Mouse (Mus musculus) MEL (cell line): ENCODE data around the gene Agfg2. TPM values are rescaled to one million over a fixed set of nuclear protein-coding genes. Genes with fewer than 3 reads are reported as not detected.

Experiments used
- DNase-seq: peaks from one replicate; pipeline ENCODE4 v3.0.0; 2011; ENCODE audit warnings: low read depth, low spot score
- H3K27ac ChIP-seq: 2 replicates; pipeline ENCODE4 v1.5.1; 2012; ENCODE audit warnings: low read depth, mild to moderate bottlenecking, control low read depth, low read length, moderate library complexity; ENCODE audit not compliant: control insufficient read depth
- H3K27me3 ChIP-seq, 2 experiments: fragments of 150-350 bp in 1 of 2; sonication (generic) in 1 of 2; 2 replicates each; pipeline ENCODE4 v1.6.1; 2012; ENCODE audit warnings: low read length in 2 of 2, mild to moderate bottlenecking in 2 of 2, improper control_type of control experiment in 1 of 2, moderate library complexity in 1 of 2; ENCODE audit not compliant: insufficient read depth in 2 of 2, control insufficient read depth in 1 of 2
- H3K36me3 ChIP-seq, 2 experiments: 2 replicates each; pipeline ENCODE4 v1.6.1; 2012 to 2014; ENCODE audit warnings: low read length in 2 of 2, improper control_type of control experiment in 1 of 2, inconsistent platforms in 1 of 2, mild to moderate bottlenecking in 1 of 2; ENCODE audit not compliant: insufficient read depth in 2 of 2, control insufficient read depth in 1 of 2
- H3K4me1 ChIP-seq, 2 experiments: fragments of 150-350 bp in 1 of 2; sonication (generic) in 1 of 2; 2 replicates each; pipeline ENCODE4 v1.6.1; 2012; ENCODE audit warnings: low read length in 2 of 2, improper control_type of control experiment in 1 of 2, mild to moderate bottlenecking in 1 of 2; ENCODE audit not compliant: insufficient read depth in 2 of 2, control insufficient read depth in 1 of 2
- H3K4me3 ChIP-seq, 2 experiments: fragments of 150-350 bp in 1 of 2; sonication (generic) in 1 of 2; 2 replicates each; pipeline ENCODE4 v1.5.1; 2012; ENCODE audit warnings: low read depth in 2 of 2, low read length in 2 of 2, mild to moderate bottlenecking in 2 of 2, moderate library complexity in 2 of 2, control low read depth in 1 of 2, improper control_type of control experiment in 1 of 2; ENCODE audit not compliant: control insufficient read depth in 1 of 2, insufficient read depth in 1 of 2
- H3K79me2 ChIP-seq: 2 replicates; pipeline ENCODE4 v1.6.1; 2012; ENCODE audit warnings: mild to moderate bottlenecking, low read length, moderate library complexity; ENCODE audit not compliant: control insufficient read depth, poor library complexity, insufficient read depth
- H3K9ac ChIP-seq: 2 replicates; pipeline ENCODE4 v1.6.1; 2012; ENCODE audit warnings: low read depth, mild to moderate bottlenecking, control low read depth, low read length, moderate library complexity; ENCODE audit not compliant: control insufficient read depth, poor library complexity, severe bottlenecking
- H3K9me3 ChIP-seq: fragments of 150-350 bp; sonication (generic); replicated peaks from 2 replicates; pipeline ENCODE4 v1.6.1; 2012; ENCODE audit warnings: mild to moderate bottlenecking, low read length, improper control_type of control experiment, moderate library complexity; ENCODE audit not compliant: insufficient read depth
- BHLHE40 ChIP-seq: IDR thresholded peaks from 2 replicates; pipeline ENCODE4 v1.6.1; 2012; ENCODE audit warnings: low read depth, mild to moderate bottlenecking, inconsistent platforms, low read length, improper control_type of control experiment, borderline replicate concordance
- CHD2 ChIP-seq: IDR thresholded peaks from 2 replicates; pipeline ENCODE4 v1.6.1; 2011; ENCODE audit warnings: low read length, improper control_type of control experiment
- CTCF ChIP-seq, 3 experiments: IDR thresholded peaks in 2 of 3; conservative IDR thresholded peaks in 1 of 3; 2 replicates each; pipeline ENCODE4 v1.5.1; 2011 to 2012; ENCODE audit warnings: low read length in 3 of 3, low read depth in 2 of 3, mild to moderate bottlenecking in 2 of 3, improper control_type of control experiment in 1 of 3, inconsistent platforms in 1 of 3, mixed read lengths in 1 of 3, moderate library complexity in 1 of 3; ENCODE audit not compliant: control insufficient read depth in 1 of 3, insufficient read depth in 1 of 3, poor library complexity in 1 of 3, severe bottlenecking in 1 of 3
- E2F4 ChIP-seq: IDR thresholded peaks from 2 replicates; pipeline ENCODE4 v1.6.1; 2011; ENCODE audit warnings: low read depth, low read length, improper control_type of control experiment, borderline replicate concordance
- ELF1 ChIP-seq: IDR thresholded peaks from 2 replicates; pipeline ENCODE4 v1.6.1; 2014; ENCODE audit warnings: low read depth, mild to moderate bottlenecking, inconsistent platforms, low read length, improper control_type of control experiment, moderate library complexity
- ETS1 ChIP-seq: IDR thresholded peaks from 2 replicates; pipeline ENCODE4 v1.6.1; 2012; ENCODE audit warnings: low read depth, mild to moderate bottlenecking, inconsistent platforms, low read length, improper control_type of control experiment, moderate library complexity
- GABPA ChIP-seq: IDR thresholded peaks from 2 replicates; pipeline ENCODE4 v1.6.1; 2012; ENCODE audit warnings: low read depth, mild to moderate bottlenecking, inconsistent platforms, low read length, improper control_type of control experiment, moderate library complexity
- GATA1 ChIP-seq: IDR thresholded peaks from 2 replicates; pipeline ENCODE4 v1.6.1; 2011; ENCODE audit warnings: low read depth, low read length, improper control_type of control experiment
- HCFC1 ChIP-seq: IDR thresholded peaks from 2 replicates; pipeline ENCODE4 v1.6.1; 2012; ENCODE audit warnings: low read depth, mild to moderate bottlenecking, inconsistent platforms, low read length, improper control_type of control experiment, moderate library complexity
- KAT2A ChIP-seq: conservative IDR thresholded peaks from 2 replicates; pipeline ENCODE4 v1.6.1; 2012; ENCODE audit warnings: low read depth, low read length, improper control_type of control experiment, inconsistent platforms
- MEF2A ChIP-seq: IDR thresholded peaks from 2 replicates; pipeline ENCODE4 v1.6.1; 2014; ENCODE audit warnings: low read depth, mild to moderate bottlenecking, inconsistent platforms, low read length, improper control_type of control experiment; ENCODE audit not compliant: poor library complexity, insufficient replicate concordance, severe bottlenecking; ENCODE audit errors: extremely low read depth
- MXI1 ChIP-seq: IDR thresholded peaks from 2 replicates; pipeline ENCODE4 v1.6.1; 2011; ENCODE audit warnings: mild to moderate bottlenecking, low read depth, low read length, improper control_type of control experiment
- MYB ChIP-seq: IDR thresholded peaks from 2 replicates; pipeline ENCODE4 v1.6.1; 2011; ENCODE audit warnings: mild to moderate bottlenecking, low read depth, low read length, improper control_type of control experiment
- NELFE ChIP-seq: IDR thresholded peaks from 2 replicates; pipeline ENCODE4 v1.6.1; 2011; ENCODE audit warnings: low read depth, low read length, improper control_type of control experiment
- NRF1 ChIP-seq: IDR thresholded peaks from 2 replicates; pipeline ENCODE4 v1.6.1; 2014; ENCODE audit warnings: low read depth, mild to moderate bottlenecking, inconsistent platforms, low read length, improper control_type of control experiment, moderate library complexity; ENCODE audit not compliant: poor library complexity, insufficient read depth, severe bottlenecking
- POLR2A ChIP-seq, 2 experiments: IDR thresholded peaks; 2 replicates each; pipeline ENCODE4 v1.6.1; 2011 to 2012; ENCODE audit warnings: low read length in 2 of 2, mild to moderate bottlenecking in 2 of 2, control low read depth in 1 of 2, improper control_type of control experiment in 1 of 2, low read depth in 1 of 2, moderate library complexity in 1 of 2; ENCODE audit not compliant: control insufficient read depth in 1 of 2, insufficient read depth in 1 of 2, poor library complexity in 1 of 2
- POLR2AphosphoS2 ChIP-seq: IDR thresholded peaks from 2 replicates; pipeline ENCODE4 v1.6.1; 2011; ENCODE audit warnings: low read length, improper control_type of control experiment
- RAD21 ChIP-seq: IDR thresholded peaks from 2 replicates; pipeline ENCODE4 v1.6.1; 2011; ENCODE audit warnings: mild to moderate bottlenecking, low read depth, low read length, improper control_type of control experiment
- RCOR1 ChIP-seq: IDR thresholded peaks from 2 replicates; pipeline ENCODE4 v1.6.1; 2012; ENCODE audit warnings: low read depth, mild to moderate bottlenecking, inconsistent platforms, low read length, improper control_type of control experiment
- SIN3A ChIP-seq: IDR thresholded peaks from 2 replicates; pipeline ENCODE4 v1.6.1; 2012; ENCODE audit warnings: low read length, improper control_type of control experiment, inconsistent platforms
- TBP ChIP-seq: IDR thresholded peaks from 2 replicates; pipeline ENCODE4 v1.8.0; 2011; ENCODE audit warnings: low read depth, low read length, improper control_type of control experiment
- TCF12 ChIP-seq: IDR thresholded peaks from 2 replicates; pipeline ENCODE4 v1.6.1; 2014; ENCODE audit warnings: low read depth, mild to moderate bottlenecking, inconsistent platforms, low read length, improper control_type of control experiment, moderate library complexity
- USF2 ChIP-seq, 2 experiments: IDR thresholded peaks; 2 replicates each; pipeline ENCODE4 v1.6.1; 2011 to 2012; ENCODE audit warnings: improper control_type of control experiment in 2 of 2, low read length in 2 of 2, borderline replicate concordance in 1 of 2, inconsistent platforms in 1 of 2, low read depth in 1 of 2, mild to moderate bottlenecking in 1 of 2; ENCODE audit not compliant: insufficient read depth in 1 of 2
- ZKSCAN1 ChIP-seq: IDR thresholded peaks from 2 replicates; pipeline ENCODE4 v1.6.1; 2012; ENCODE audit warnings: low read depth, mild to moderate bottlenecking, inconsistent platforms, low read length, improper control_type of control experiment, moderate library complexity
- ZMIZ1 ChIP-seq: IDR thresholded peaks from 2 replicates; pipeline ENCODE4 v1.6.1; 2012; ENCODE audit warnings: low read depth, mild to moderate bottlenecking, inconsistent platforms, low read length, improper control_type of control experiment, moderate library complexity
- ZNF384 ChIP-seq: IDR thresholded peaks from 2 replicates; pipeline ENCODE4 v1.6.1; 2012; ENCODE audit warnings: low read depth, mild to moderate bottlenecking, inconsistent platforms, low read length, improper control_type of control experiment
- polyA plus RNA-seq, 2 experiments: library from polyadenylated mRNA; stranded (reverse) in 1 of 2; unstranded in 1 of 2; fragments of >175 nt in 1 of 2; fragments of >200 nt in 1 of 2; gene quantifications; 2 replicates each; pipeline versions ENCODE4 v1.2.1 to v1.2.4; 2012; ENCODE audit warnings: low replicate concordance in 2 of 2, low read depth in 1 of 2; ENCODE audit not compliant: insufficient read length in 2 of 2, insufficient read depth in 1 of 2, missing spikeins in 1 of 2
- total RNA-seq: library from RNA; depleted of rRNA; stranded (reverse); fragments of 300-350 nt; gene quantifications from 2 replicates; pipeline ENCODE4 v1.2.3, GENCODE M21; 2012; rRNA removed

Agfg2 gene
- total and polyA plus RNA-seq, 3 experiments = 30.0 to 38.9 TPM; not detected in 1

DNA sequence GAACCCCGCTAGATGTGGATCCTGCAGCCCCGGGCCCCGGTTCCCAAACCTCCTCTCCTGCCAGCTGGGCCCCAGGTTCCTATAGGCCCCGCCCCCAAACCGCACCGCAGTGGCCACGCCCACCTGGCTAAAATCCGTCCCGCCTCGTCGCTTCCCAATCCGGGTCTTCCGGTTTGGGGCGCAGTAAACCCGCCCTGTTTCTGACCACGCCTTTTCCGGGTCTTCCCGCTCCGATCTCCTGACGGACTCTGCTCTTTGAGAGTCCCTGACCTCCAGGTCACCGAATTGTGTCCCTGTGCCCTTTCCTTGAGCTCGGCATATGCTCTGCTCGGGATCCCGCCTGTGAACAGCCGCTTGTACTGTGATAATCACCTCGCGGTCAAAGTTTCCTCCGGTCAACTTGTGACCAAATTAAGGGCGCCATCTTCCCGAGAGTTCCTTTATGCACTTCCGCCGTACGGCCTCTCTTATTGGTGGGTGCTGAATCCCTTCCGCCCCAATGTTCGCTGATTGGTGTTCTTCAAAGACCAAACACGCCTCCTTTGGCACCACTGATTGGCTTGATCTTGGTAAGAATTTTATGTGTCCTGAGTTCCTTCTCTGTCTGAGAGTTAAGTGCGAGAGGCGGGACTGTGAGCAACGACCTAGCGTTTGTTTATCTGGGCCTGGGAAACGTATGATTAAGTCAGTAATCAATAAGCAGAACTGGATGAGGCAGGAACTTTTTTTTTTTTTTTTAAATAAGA is 83.7 kb downstream of the Agfg2 start, which contains the start of gene Mospd3:
Gene Mospd3 (minus strand): TSS at position 440 of the 746 bp plus-strand sequence.
- Histone ChIP-seq H3K79me2 (peaks cover 14% of the 10 kb centered on the region), H3K9me3 (no peaks in the 10 kb centered on the region), H3K9ac (peak within 1 kb of the TSS; percentile 98), H3K36me3 (peaks cover 0 to 16% of the 10 kb centered on the region in 2 experiments; a peak in 2 of 4 replicates), H3K27ac (peak within 1 kb of the TSS; percentile 99), H3K4me1 (peaks cover 10 to 30% of the 10 kb centered on the region in 2 experiments), H3K27me3 (no peaks in the 10 kb centered on the region), H3K4me3 (peak within 1 kb of the TSS; percentile 83 to 99)
- DNase-seq = peak; percentile 100
- TF ChIP-seq NRF1 = no peak
- peak; percentile 49; the same call in 1 of the 2 replicates for TF ChIP-seq GATA1
- peak; percentile 95 for TF ChIP-seq ELF1
- peak; percentile 75 for TF ChIP-seq NELFE
- no peak for TF ChIP-seq E2F4
- no peak for TF ChIP-seq CTCF (IDR thresholded peaks at IDR 0.05 in 2 of 3, conservative IDR thresholded peaks at IDR 0.05 in 1 of 3; ENCODE audit: control insufficient read depth in 1 of 3, insufficient read depth in 1 of 3, low read depth in 2 of 3, low read length in 3 of 3, poor library complexity in 1 of 3, severe bottlenecking in 1 of 3)
- TF ChIP-seq POLR2AphosphoS2 = peak; percentile 60; the same call in 1 of the 2 replicates
- TF ChIP-seq RCOR1 = no peak
- TF ChIP-seq ZNF384 = peak; percentile 73; the same call in 1 of the 2 replicates
- TF ChIP-seq BHLHE40 = no peak
- peak; percentile 80 to 87 for TF ChIP-seq POLR2A (IDR thresholded peaks at IDR 0.05; ENCODE audit: control insufficient read depth in 1 of 2, insufficient read depth in 1 of 2, low read depth in 1 of 2, low read length in 2 of 2, poor library complexity in 1 of 2)
- TF ChIP-seq MXI1 = no peak; the same call in 1 of the 2 replicates
- peak; percentile 90 for TF ChIP-seq CHD2
- no peak for TF ChIP-seq GABPA
- peak; percentile 44; the same call in 1 of the 2 replicates for TF ChIP-seq TCF12
- peak; percentile 85 for TF ChIP-seq ZMIZ1
- TF ChIP-seq TBP = peak; percentile 86
- no peak for TF ChIP-seq ZKSCAN1
- TF ChIP-seq RAD21 = no peak
- peak; percentile 76 for TF ChIP-seq SIN3A
- peak; percentile 46; the same call in 1 of the 2 replicates for TF ChIP-seq ETS1
- TF ChIP-seq MEF2A = no peak
- TF ChIP-seq HCFC1 = peak; percentile 93
- TF ChIP-seq KAT2A = peak; percentile 86
- no peak for TF ChIP-seq USF2 (IDR thresholded peaks at IDR 0.05; ENCODE audit: borderline replicate concordance in 1 of 2, insufficient read depth in 1 of 2, low read depth in 1 of 2, low read length in 2 of 2)
- TF ChIP-seq MYB = no peak

Other genes with a start within 250 kb of the Agfg2 start
- gene Zan, start 207.7 kb downstream of the Agfg2 start, total RNA-seq = 0.10 TPM in 1 of 2 replicates, not detected in the other
- gene Zan, start 207.7 kb downstream of the Agfg2 start, polyA plus RNA-seq = under 1 TPM in 1 of 2 experiments, not detected in 1; 0.15 TPM
- gene Pop7, start 182.2 kb downstream of the Agfg2 start, total RNA-seq = 73.8 and 79.8 TPM in 2 replicates
- gene Pop7, start 182.2 kb downstream of the Agfg2 start, polyA plus RNA-seq = 10 to 100 TPM in 1 of 2 experiments, not detected in 1; 61.1 TPM
- gene Gigyf1, start 166.2 kb downstream of the Agfg2 start, total RNA-seq = 5.1 and 6.8 TPM in 2 replicates
- gene Gigyf1, start 166.2 kb downstream of the Agfg2 start, polyA plus RNA-seq = 10 to 100 TPM in 1 of 2 experiments, not detected in 1; 24.6 TPM
- not detected in 2 replicates for gene Epo, start 151.5 kb downstream of the Agfg2 start, total RNA-seq
- not detected for gene Epo, start 151.5 kb downstream of the Agfg2 start, polyA plus RNA-seq
- 531 and 548 TPM in 2 replicates for gene Gnb2, start 151.2 kb downstream of the Agfg2 start, total RNA-seq
- 100 to 1,000 TPM in 1 of 2 experiments, not detected in 1; 550 TPM for gene Gnb2, start 151.2 kb downstream of the Agfg2 start, polyA plus RNA-seq
- 0.15 TPM in 1 of 2 replicates, not detected in the other for gene Actl6b, start 131.2 kb downstream of the Agfg2 start, total RNA-seq
- gene Actl6b, start 131.2 kb downstream of the Agfg2 start, polyA plus RNA-seq = not detected
- gene Tfr2, start 114.9 kb downstream of the Agfg2 start, total RNA-seq = 76.9 and 96.2 TPM in 2 replicates
- 100 to 1,000 TPM in 1 of 2 experiments, not detected in 1; 112 TPM for gene Tfr2, start 114.9 kb downstream of the Agfg2 start, polyA plus RNA-seq
- gene Mospd3, start 83.7 kb downstream of the Agfg2 start, total RNA-seq = 11.9 and 12.4 TPM in 2 replicates
- gene Mospd3, start 83.7 kb downstream of the Agfg2 start, polyA plus RNA-seq = 100 to 1,000 TPM in 1 of 2 experiments, not detected in 1; 144 TPM
- 0.07 and 0.23 TPM in 2 replicates for gene Pcolce, start 70.9 kb downstream of the Agfg2 start, total RNA-seq
- gene Pcolce, start 70.9 kb downstream of the Agfg2 start, polyA plus RNA-seq = under 1 TPM in 1 of 2 experiments, not detected in 1; 0.77 TPM
- gene Fbxo24, start 55.7 kb downstream of the Agfg2 start, total RNA-seq = 0.13 and 0.42 TPM in 2 replicates
- under 1 TPM in 1 of 2 experiments, not detected in 1; 0.46 TPM for gene Fbxo24, start 55.7 kb downstream of the Agfg2 start, polyA plus RNA-seq
- gene Lrch4, start 55.6 kb downstream of the Agfg2 start, total RNA-seq = 9.1 and 9.7 TPM in 2 replicates
- 100 to 1,000 TPM in 1 of 2 experiments, 10 to 100 TPM in 1; 47.0 to 239 TPM for gene Lrch4, start 55.6 kb downstream of the Agfg2 start, polyA plus RNA-seq
- 2.4 and 2.5 TPM in 2 replicates for gene Gm20605, start 55.6 kb downstream of the Agfg2 start, total RNA-seq
- gene Gm20605, start 55.6 kb downstream of the Agfg2 start, polyA plus RNA-seq = 10 to 100 TPM in 1 of 2 experiments, not detected in 1; 12.7 TPM
- gene Sap25, start 43.4 kb downstream of the Agfg2 start, total RNA-seq = 1.9 and 3.0 TPM in 2 replicates
- gene Sap25, start 43.4 kb downstream of the Agfg2 start, polyA plus RNA-seq = 10 to 100 TPM in 1 of 2 experiments, not detected in 1; 22.7 TPM
- gene Irs3, start 39.0 kb downstream of the Agfg2 start, total RNA-seq = 0.10 TPM in 1 of 2 replicates, not detected in the other
- gene Irs3, start 39.0 kb downstream of the Agfg2 start, polyA plus RNA-seq = not detected
- 0.39 and 0.42 TPM in 2 replicates for gene Nyap1, start 56.9 kb upstream of the Agfg2 start, total RNA-seq
- gene Nyap1, start 56.9 kb upstream of the Agfg2 start, polyA plus RNA-seq = 1 to 10 TPM in 1 of 2 experiments, not detected in 1; 1.1 TPM
- gene Tsc22d4, start 61.0 kb upstream of the Agfg2 start, total RNA-seq = 52.7 and 58.3 TPM in 2 replicates
- gene Tsc22d4, start 61.0 kb upstream of the Agfg2 start, polyA plus RNA-seq = 100 to 1,000 TPM in 1 of 2 experiments, not detected in 1; 203 TPM
- 35.0 and 35.8 TPM in 2 replicates for gene Ppp1r35, start 94.1 kb upstream of the Agfg2 start, total RNA-seq
- 10 to 100 TPM in 1 of 2 experiments, not detected in 1; 46.2 TPM for gene Ppp1r35, start 94.1 kb upstream of the Agfg2 start, polyA plus RNA-seq
- 49.1 and 58.7 TPM in 2 replicates for gene Mepce, start 102.9 kb upstream of the Agfg2 start, total RNA-seq
- gene Mepce, start 102.9 kb upstream of the Agfg2 start, polyA plus RNA-seq = 10 to 100 TPM in 1 of 2 experiments, not detected in 1; 74.2 TPM
- gene Zcwpw1, start 103.1 kb upstream of the Agfg2 start, total RNA-seq = 5.6 and 11.1 TPM in 2 replicates
- gene Zcwpw1, start 103.1 kb upstream of the Agfg2 start, polyA plus RNA-seq = 10 to 100 TPM in 1 of 2 experiments, not detected in 1; 16.0 TPM
- gene Pilra, start 151.6 kb upstream of the Agfg2 start, total RNA-seq = 0.36 and 1.5 TPM in 2 replicates
- under 1 TPM in 1 of 2 experiments, not detected in 1; 0.89 TPM for gene Pilra, start 151.6 kb upstream of the Agfg2 start, polyA plus RNA-seq
- gene Pilrb1, start 173.4 kb upstream of the Agfg2 start, total RNA-seq = 4.4 and 12.1 TPM in 2 replicates
- 1 to 10 TPM in 1 of 2 experiments, not detected in 1; 4.5 TPM for gene Pilrb1, start 173.4 kb upstream of the Agfg2 start, polyA plus RNA-seq
- gene Pilrb2, start 187.1 kb upstream of the Agfg2 start, total RNA-seq = 32.1 and 71.7 TPM in 2 replicates
- 10 to 100 TPM in 1 of 2 experiments, not detected in 1; 25.9 TPM for gene Pilrb2, start 187.1 kb upstream of the Agfg2 start, polyA plus RNA-seq
- not detected in 2 replicates for gene Cyp3a13, start 236.9 kb upstream of the Agfg2 start, total RNA-seq
- gene Cyp3a13, start 236.9 kb upstream of the Agfg2 start, polyA plus RNA-seq = not detected